Mouse (Mus musculus) cortical plate, adult 2 months (tissue): ENCODE results near the gene Trappc2l.

Source experiments
- CTCF ChIP-seq: fragments of 200-500 bp; IDR thresholded peaks from 2 replicates; pipeline ENCODE4 v1.5.1; 2011; ENCODE audit warnings: mild to moderate bottlenecking, control low read depth, low read length; ENCODE audit not compliant: insufficient read depth; ENCODE audit errors: extremely low read depth
- POLR2A ChIP-seq: fragments of 200-500 bp; IDR thresholded peaks from 2 replicates; pipeline ENCODE4 v1.6.1; 2011; ENCODE audit warnings: mild to moderate bottlenecking, low read length, control low read depth; ENCODE audit not compliant: insufficient read depth; ENCODE audit errors: extremely low read depth

DNA sequence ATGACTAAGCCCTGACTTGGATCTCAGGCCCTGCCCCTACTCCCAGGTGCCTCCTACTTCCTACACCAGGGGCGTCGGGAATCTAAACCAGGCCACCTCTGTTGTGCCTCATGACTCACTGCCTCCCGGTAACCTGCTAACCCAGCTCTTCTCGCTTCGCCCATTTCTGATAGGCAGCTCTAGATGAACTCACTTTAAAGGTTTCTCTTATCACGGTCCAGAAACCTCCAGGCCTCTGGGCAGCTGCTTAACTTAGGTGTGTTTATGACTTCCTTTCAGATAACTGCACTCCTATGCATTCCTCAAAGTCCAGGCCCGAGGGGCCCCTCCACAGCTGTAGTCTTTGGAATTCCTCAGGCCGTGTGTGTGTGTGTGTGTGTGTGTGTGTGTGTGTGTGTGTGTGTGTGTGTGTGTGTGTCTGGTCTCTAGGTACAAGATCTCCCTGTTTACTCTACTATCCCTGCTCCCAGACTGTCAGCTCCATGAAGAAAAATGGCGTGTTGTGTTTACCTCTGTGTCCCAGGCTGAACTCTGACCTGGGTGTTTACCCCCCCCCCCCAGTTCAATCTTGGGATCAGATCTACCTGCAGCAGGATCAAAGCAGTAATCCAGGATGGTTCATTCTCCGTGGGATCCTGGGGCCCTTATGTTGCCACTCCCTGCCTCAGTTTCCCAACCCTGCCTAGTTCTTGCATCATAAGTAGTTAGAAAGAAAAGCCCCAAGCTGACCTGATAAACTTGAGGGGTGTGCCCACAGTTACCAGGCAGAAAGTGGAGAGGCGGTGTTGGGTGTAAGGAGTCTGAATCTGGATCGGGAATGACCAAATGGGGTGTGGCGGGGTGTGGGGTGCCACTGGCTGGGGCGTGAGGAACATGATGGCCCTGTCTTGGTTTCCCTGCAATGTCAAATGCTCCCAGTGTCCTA, 24.7 kb downstream of the Trappc2l start:
- no peak for TF ChIP-seq POLR2A
- no peak for TF ChIP-seq CTCF
